Mouse (Mus musculus) limb, embryonic 15.5 days (tissue): ENCODE measurements at regions not wholly inside any gene's neighbourhood (a gene's known extent, or its start where the extent isn't known, plus 50 kb on each side); places are given as distances from the start of the nearest gene placed in this dataset.

Experiments used
- ATAC-seq: fragments of 200-750 bp; cut with Nextera tagmentation; 2 replicates; pipeline ENCODE4 v1.8.0; 2017; ENCODE audit warnings: low read depth, moderate TSS enrichment; ENCODE audit not compliant: insufficient number of reproducible peaks, low FRiP score, low TSS enrichment
- H3K27ac ChIP-seq: fragments of 300-500 bp; sonication (generic); 2 replicates; pipeline ENCODE4 v1.5.1; 2015; ENCODE audit warnings: moderate library complexity, mild to moderate bottlenecking, inconsistent platforms
- H3K27me3 ChIP-seq: fragments of 300-500 bp; sonication (generic); 2 replicates; pipeline ENCODE4 v1.6.1; 2015; ENCODE audit warnings: inconsistent platforms
- H3K36me3 ChIP-seq: fragments of 300-500 bp; sonication (generic); 2 replicates; pipeline ENCODE4 v1.6.1; 2015; ENCODE audit warnings: inconsistent platforms
- H3K4me1 ChIP-seq: fragments of 300-500 bp; sonication (generic); 2 replicates; pipeline ENCODE4 v1.6.1; 2015; ENCODE audit warnings: inconsistent platforms
- H3K4me2 ChIP-seq: fragments of 300-500 bp; sonication (generic); 2 replicates; pipeline ENCODE4 v1.6.1; 2015; ENCODE audit warnings: mild to moderate bottlenecking, inconsistent platforms
- H3K4me3 ChIP-seq: fragments of 300-500 bp; sonication (generic); 2 replicates; pipeline ENCODE4 v1.5.1; 2015; ENCODE audit warnings: mild to moderate bottlenecking, inconsistent platforms
- H3K9ac ChIP-seq: fragments of 300-500 bp; sonication (generic); 2 replicates; pipeline ENCODE4 v1.6.1; 2015; ENCODE audit warnings: inconsistent platforms
- H3K9me3 ChIP-seq: fragments of 300-500 bp; sonication (generic); 2 replicates; pipeline ENCODE4 v1.6.1; 2016; ENCODE audit warnings: inconsistent platforms
- WGBS: fragments of 180-500 bp; shearing (Covaris S2); methylation state at CpG from one replicate; pipeline ENCODE4 v1.1.7; 2015; 5-methylcytosine and 5-hydroxymethylcytosine counted together

- no peak overlapping the region for H3K4me3 ChIP-seq
- 42% methylated on average over 9 of the region's 9 CpGs for WGBS
- H3K9me3 ChIP-seq, result no peaks in the 10 kb centered on the region
- H3K4me2 ChIP-seq, result no peak overlapping the region
- H3K36me3 ChIP-seq, result no peaks in the 10 kb centered on the region
- ATAC-seq, result no peak
- H3K27ac ChIP-seq, result no peak overlapping the region
- no peaks in the 10 kb centered on the region for H3K27me3 ChIP-seq
- H3K9ac ChIP-seq, result no peak overlapping the region
- H3K4me1 ChIP-seq, result no peaks in the 10 kb centered on the region
These were observed 180.9 kb downstream of the Arrdc4 start for GRCm38 (mm10) chr7:68568127-68568510.

GRCm38 (mm10) chr7:68567452-68568126 is 181.5 kb downstream of the Arrdc4 start:
- no peak overlapping the region for H3K27ac ChIP-seq

GRCm38 (mm10) chr7:68559440-68560343 is 189.3 kb downstream of the Arrdc4 start:
- Histone ChIP-seq H3K4me3 (no peak overlapping the region), H3K4me1 (no peaks in the 10 kb centered on the region), H3K9me3 (no peaks in the 10 kb centered on the region), H3K27me3 (peaks cover 5% of the 10 kb centered on the region; the same call in 1 of the 2 replicates), H3K36me3 (no peaks in the 10 kb centered on the region), H3K27ac (no peak overlapping the region), H3K9ac (no peak overlapping the region), H3K4me2 (no peak overlapping the region)
- WGBS, result 17% methylated on average over 15 of the region's 15 CpGs
- no peak for ATAC-seq

More at GRCm38 (mm10) chr7:68567452-68568126, 181.5 kb downstream of the Arrdc4 start:
- Histone ChIP-seq H3K4me2 (no peak overlapping the region), H3K9me3 (no peaks in the 10 kb centered on the region), H3K27me3 (no peaks in the 10 kb centered on the region), H3K4me3 (no peak overlapping the region), H3K9ac (no peak overlapping the region), H3K4me1 (no peaks in the 10 kb centered on the region), H3K36me3 (no peaks in the 10 kb centered on the region)
- WGBS, result 43% methylated on average over 3 of the region's 3 CpGs
- no peak for ATAC-seq

- no peak overlapping the region for H3K4me2 ChIP-seq
- peak; percentile 55; the same call in 1 of the 2 replicates for ATAC-seq
- H3K4me1 ChIP-seq, result peaks cover 2% of the 10 kb centered on the region; the same call in 1 of the 2 replicates
- 69% methylated on average over 3 of the region's 3 CpGs for WGBS
- H3K27me3 ChIP-seq, result no peaks in the 10 kb centered on the region
- H3K9ac ChIP-seq, result no peak overlapping the region
- no peak overlapping the region for H3K27ac ChIP-seq
- H3K36me3 ChIP-seq, result no peaks in the 10 kb centered on the region
- H3K9me3 ChIP-seq, result no peaks in the 10 kb centered on the region
- no peak overlapping the region for H3K4me3 ChIP-seq
These were observed 198.7 kb downstream of the Arrdc4 start for GRCm38 (mm10) chr7:68550330-68550729.

GRCm38 (mm10) chr7:68548176-68548575 is 200.9 kb downstream of the Arrdc4 start:
- Histone ChIP-seq H3K27ac (no peak overlapping the region), H3K27me3 (peaks cover 5% of the 10 kb centered on the region; the same call in 1 of the 2 replicates), H3K36me3 (no peaks in the 10 kb centered on the region), H3K4me2 (no peak overlapping the region), H3K9me3 (no peaks in the 10 kb centered on the region), H3K9ac (no peak overlapping the region), H3K4me1 (peaks cover 2% of the 10 kb centered on the region; the same call in 1 of the 2 replicates), H3K4me3 (no peak overlapping the region)
- ATAC-seq, result no peak

- no peak overlapping the region for H3K4me3 ChIP-seq
- 72% methylated on average over 11 of the region's 11 CpGs for WGBS
These were observed 204.9 kb downstream of the Arrdc4 start for GRCm38 (mm10) chr7:68544136-68544535.

GRCm38 (mm10) chr7:68509096-68509495 is 235.5 kb downstream of the Fam169b start:
- Histone ChIP-seq H3K27ac (no peak overlapping the region), H3K9ac (no peak overlapping the region), H3K36me3 (no peaks in the 10 kb centered on the region), H3K4me3 (no peak overlapping the region), H3K4me2 (no peak overlapping the region), H3K9me3 (no peaks in the 10 kb centered on the region), H3K4me1 (peaks cover 8% of the 10 kb centered on the region; the same call in 1 of the 2 replicates), H3K27me3 (no peaks in the 10 kb centered on the region)
- 77% methylated on average over 6 of the region's 6 CpGs for WGBS
- no peak for ATAC-seq

More at GRCm38 (mm10) chr7:68544136-68544535, 204.9 kb downstream of the Arrdc4 start:
- Histone ChIP-seq H3K27ac (no peak overlapping the region), H3K9ac (no peak overlapping the region), H3K4me2 (no peak overlapping the region), H3K36me3 (no peaks in the 10 kb centered on the region), H3K9me3 (no peaks in the 10 kb centered on the region), H3K27me3 (peaks cover 5% of the 10 kb centered on the region; the same call in 1 of the 2 replicates), H3K4me1 (peaks cover 2% of the 10 kb centered on the region; the same call in 1 of the 2 replicates)
- no peak for ATAC-seq

GRCm38 (mm10) chr7:68491143-68491810 is 217.6 kb downstream of the Fam169b start:
- Histone ChIP-seq H3K4me2 (no peak overlapping the region), H3K36me3 (no peaks in the 10 kb centered on the region), H3K9ac (no peak overlapping the region), H3K4me1 (no peaks in the 10 kb centered on the region), H3K27ac (no peak overlapping the region), H3K27me3 (no peaks in the 10 kb centered on the region), H3K9me3 (no peaks in the 10 kb centered on the region), H3K4me3 (no peak overlapping the region)
- no peak for ATAC-seq
- 73% methylated on average over 6 of the region's 6 CpGs for WGBS

- 81% methylated on average over 3 of the region's 3 CpGs for WGBS
- no peak overlapping the region for H3K4me3 ChIP-seq
- no peak overlapping the region for H3K9ac ChIP-seq
- no peaks in the 10 kb centered on the region for H3K36me3 ChIP-seq
- no peaks in the 10 kb centered on the region for H3K9me3 ChIP-seq
- no peaks in the 10 kb centered on the region for H3K4me1 ChIP-seq
- H3K27me3 ChIP-seq, result peaks cover 22% of the 10 kb centered on the region
- no peak overlapping the region for H3K4me2 ChIP-seq
- H3K27ac ChIP-seq, result no peak overlapping the region
- ATAC-seq, result no peak
These were observed 213.0 kb downstream of the Fam169b start for GRCm38 (mm10) chr7:68486676-68487075.

GRCm38 (mm10) chr7:68482553-68482952 is 208.9 kb downstream of the Fam169b start:
- WGBS, result 21% methylated on average over 10 of the region's 10 CpGs

GRCm38 (mm10) chr7:68480770-68481169 is 207.1 kb downstream of the Fam169b start:
- no peak overlapping the region for H3K4me3 ChIP-seq
- no peaks in the 10 kb centered on the region for H3K9me3 ChIP-seq
- H3K27me3 ChIP-seq, result peaks cover 41% of the 10 kb centered on the region

More at GRCm38 (mm10) chr7:68482553-68482952, 208.9 kb downstream of the Fam169b start:
- ATAC-seq, result no peak
- no peak overlapping the region for H3K4me3 ChIP-seq
- no peaks in the 10 kb centered on the region for H3K4me1 ChIP-seq
- no peaks in the 10 kb centered on the region for H3K9me3 ChIP-seq
- no peak overlapping the region for H3K27ac ChIP-seq
- peaks cover 43% of the 10 kb centered on the region for H3K27me3 ChIP-seq
- no peak overlapping the region for H3K4me2 ChIP-seq
- no peaks in the 10 kb centered on the region for H3K36me3 ChIP-seq
- no peak overlapping the region for H3K9ac ChIP-seq

More at GRCm38 (mm10) chr7:68480770-68481169, 207.1 kb downstream of the Fam169b start:
- no peak overlapping the region for H3K4me2 ChIP-seq
- 29% methylated on average over 7 of the region's 7 CpGs for WGBS
- no peak for ATAC-seq
- no peaks in the 10 kb centered on the region for H3K36me3 ChIP-seq
- no peak overlapping the region for H3K27ac ChIP-seq
- H3K9ac ChIP-seq, result no peak overlapping the region
- no peaks in the 10 kb centered on the region for H3K4me1 ChIP-seq
